Mouse (Mus musculus) neural tube, embryonic 14.5 days (tissue): ENCODE measurements around the gene Cuedc1. TPM values are rescaled to one million over a fixed set of nuclear protein-coding genes. Genes with fewer than 3 reads are reported as not detected.

Experiments
- ATAC-seq: fragments of 200-750 bp; cut with Nextera tagmentation; 2 replicates; pipeline ENCODE4 v1.8.0; 2017; ENCODE audit warnings: low read depth, mild to moderate bottlenecking, moderate TSS enrichment, moderate library complexity
- H3K27ac ChIP-seq: fragments of 300-500 bp; sonication (generic); 2 replicates; pipeline ENCODE4 v1.5.1; 2014; ENCODE audit warnings: low read depth, mild to moderate bottlenecking, control low read depth, low read length, moderate library complexity, mixed read lengths
- H3K27me3 ChIP-seq: fragments of 300-500 bp; sonication (generic); 2 replicates; pipeline ENCODE4 v1.6.1; 2014; ENCODE audit warnings: low read length; ENCODE audit not compliant: control insufficient read depth, insufficient read depth
- H3K36me3 ChIP-seq: fragments of 300-500 bp; sonication (generic); 2 replicates; pipeline ENCODE4 v1.6.1; 2014; ENCODE audit warnings: low read length, mixed read lengths; ENCODE audit not compliant: control insufficient read depth, insufficient read depth
- H3K4me1 ChIP-seq: fragments of 300-500 bp; sonication (generic); 2 replicates; pipeline ENCODE4 v1.6.1; 2014; ENCODE audit warnings: low read length; ENCODE audit not compliant: control insufficient read depth, insufficient read depth
- H3K4me2 ChIP-seq: fragments of 300-500 bp; sonication (generic); 2 replicates; pipeline ENCODE4 v1.6.1; 2014; ENCODE audit warnings: mild to moderate bottlenecking, low read depth, low read length, control low read depth
- H3K4me3 ChIP-seq: fragments of 300-500 bp; sonication (generic); 2 replicates; pipeline ENCODE4 v1.5.1; 2014; ENCODE audit warnings: low read depth, low read length, control low read depth, mixed read lengths
- H3K9ac ChIP-seq: fragments of 300-500 bp; sonication (generic); replicated peaks from 2 replicates; pipeline ENCODE4 v1.6.1; 2014; ENCODE audit warnings: low read depth, mild to moderate bottlenecking, control low read depth, low read length, mixed read lengths
- H3K9me3 ChIP-seq: fragments of 300-500 bp; sonication (generic); 2 replicates; pipeline ENCODE4 v1.6.1; 2016; ENCODE audit warnings: low read length; ENCODE audit not compliant: control insufficient read depth
- WGBS: fragments of 180-500 bp; shearing (Covaris S2); extraction: QIAGEN DNeasy Blood & Tissue Kit; methylation state at CpG from one replicate; pipeline ENCODE4 v1.1.7; 2014; 5-methylcytosine and 5-hydroxymethylcytosine counted together
- polyA plus RNA-seq: library from polyadenylated mRNA; unstranded; fragments of >200 nt; fragmentation: Nextera tagmentation; extraction: Ambion mirVana; gene quantifications from 2 replicates; pipeline ENCODE4 v1.2.1, GENCODE M21; 2014

The Cuedc1 gene
- polyA plus RNA-seq, 1 experiment from 2014 or later, result 38.3 TPM

- Histone ChIP-seq H3K27ac (0 out of 2 replicates have a peak overlapping the region, but pooled peaks have one; percentile 34), H3K4me1 (peaks cover 41% of the 10 kb centered on the region), H3K4me3 (no peak overlapping the region), H3K9ac (no peak overlapping the region), H3K4me2 (no peak overlapping the region), H3K9me3 (no peaks in the 10 kb centered on the region), H3K36me3 (no peaks in the 10 kb centered on the region), H3K27me3 (no peaks in the 10 kb centered on the region)
- ATAC-seq, result no peak
- 53% methylated on average over 2 of the region's 2 CpGs for WGBS
Observed at GRCm38 (mm10) chr11:88156403-88156802, 58.5 kb downstream of the Cuedc1 start.

GRCm38 (mm10) chr11:88158842-88159246 is 61.0 kb downstream of the Cuedc1 start:
- Histone ChIP-seq H3K4me2 (no peak overlapping the region), H3K27ac (0 out of 2 replicates have a peak overlapping the region, but pooled peaks have one; percentile 30), H3K4me1 (peaks cover 40% of the 10 kb centered on the region), H3K9me3 (no peaks in the 10 kb centered on the region), H3K4me3 (no peak overlapping the region), H3K36me3 (no peaks in the 10 kb centered on the region), H3K27me3 (no peaks in the 10 kb centered on the region), H3K9ac (no peak overlapping the region)
- ATAC-seq, result peak; percentile 9; the same call in 1 of the 2 replicates
- 69% methylated on average over 5 of the region's 5 CpGs for WGBS

DNA sequence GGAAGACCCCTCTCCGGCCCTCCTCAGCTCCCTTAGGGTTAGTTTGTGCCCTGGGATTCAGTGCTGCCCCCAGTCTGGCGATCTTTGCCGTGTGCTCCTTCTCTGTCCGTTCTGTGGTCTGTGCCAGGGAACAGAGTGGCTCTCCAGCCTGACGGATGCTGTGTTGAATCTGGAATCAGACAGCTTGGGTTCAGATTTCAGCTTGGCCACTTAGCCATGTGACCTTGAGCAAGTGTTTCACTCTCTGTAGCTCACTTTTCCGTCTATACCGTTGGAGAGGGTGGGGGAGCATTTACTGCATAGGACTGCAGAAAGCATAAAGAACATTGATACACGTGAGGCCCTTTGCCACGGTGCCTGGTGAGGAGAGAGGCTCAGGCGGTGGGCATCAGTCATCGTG is 61.5 kb downstream of the Cuedc1 start:
- H3K4me2 ChIP-seq, result no peak overlapping the region
- H3K9me3 ChIP-seq, result no peaks in the 10 kb centered on the region
- H3K9ac ChIP-seq, result no peak overlapping the region
- no peak overlapping the region for H3K4me3 ChIP-seq
- H3K4me1 ChIP-seq, result peaks cover 38% of the 10 kb centered on the region
- 64% methylated on average over 11 of the region's 11 CpGs for WGBS
- no peaks in the 10 kb centered on the region for H3K27me3 ChIP-seq
- ATAC-seq, result no peak
- 0 out of 2 replicates have a peak overlapping the region, but pooled peaks have one; percentile 30 for H3K27ac ChIP-seq
- no peaks in the 10 kb centered on the region for H3K36me3 ChIP-seq

- H3K9me3 ChIP-seq, result no peaks in the 10 kb centered on the region
- H3K27ac ChIP-seq, result peak overlapping the region; percentile 91
- 0 out of 2 replicates have a peak overlapping the region, but pooled peaks have one; percentile 21 for H3K9ac ChIP-seq
- peaks cover 42% of the 10 kb centered on the region for H3K4me1 ChIP-seq
- no peak for ATAC-seq
- peak overlapping the region; percentile 71; the same call in 1 of the 2 replicates for H3K4me2 ChIP-seq
- no peaks in the 10 kb centered on the region for H3K27me3 ChIP-seq
- H3K4me3 ChIP-seq, result no peak overlapping the region
- no peaks in the 10 kb centered on the region for H3K36me3 ChIP-seq
- 27% methylated on average over 5 of the region's 5 CpGs for WGBS
Observed at GRCm38 (mm10) chr11:88160316-88160715, 62.5 kb downstream of the Cuedc1 start.

GRCm38 (mm10) chr11:88161051-88161581 is 63.3 kb downstream of the Cuedc1 start:
- H3K27me3 ChIP-seq, result no peaks in the 10 kb centered on the region
- WGBS, result 0% methylated on average over 18 of the region's 33 CpGs
- peak; percentile 66 for ATAC-seq
- peak overlapping the region; percentile 36 for H3K4me3 ChIP-seq
- peaks cover 40% of the 10 kb centered on the region for H3K4me1 ChIP-seq
- H3K36me3 ChIP-seq, result no peaks in the 10 kb centered on the region
- H3K4me2 ChIP-seq, result peak overlapping the region; percentile 71
- H3K9me3 ChIP-seq, result no peaks in the 10 kb centered on the region
- H3K27ac ChIP-seq, result peak overlapping the region; percentile 91
- peak overlapping the region; percentile 60 for H3K9ac ChIP-seq

DNA sequence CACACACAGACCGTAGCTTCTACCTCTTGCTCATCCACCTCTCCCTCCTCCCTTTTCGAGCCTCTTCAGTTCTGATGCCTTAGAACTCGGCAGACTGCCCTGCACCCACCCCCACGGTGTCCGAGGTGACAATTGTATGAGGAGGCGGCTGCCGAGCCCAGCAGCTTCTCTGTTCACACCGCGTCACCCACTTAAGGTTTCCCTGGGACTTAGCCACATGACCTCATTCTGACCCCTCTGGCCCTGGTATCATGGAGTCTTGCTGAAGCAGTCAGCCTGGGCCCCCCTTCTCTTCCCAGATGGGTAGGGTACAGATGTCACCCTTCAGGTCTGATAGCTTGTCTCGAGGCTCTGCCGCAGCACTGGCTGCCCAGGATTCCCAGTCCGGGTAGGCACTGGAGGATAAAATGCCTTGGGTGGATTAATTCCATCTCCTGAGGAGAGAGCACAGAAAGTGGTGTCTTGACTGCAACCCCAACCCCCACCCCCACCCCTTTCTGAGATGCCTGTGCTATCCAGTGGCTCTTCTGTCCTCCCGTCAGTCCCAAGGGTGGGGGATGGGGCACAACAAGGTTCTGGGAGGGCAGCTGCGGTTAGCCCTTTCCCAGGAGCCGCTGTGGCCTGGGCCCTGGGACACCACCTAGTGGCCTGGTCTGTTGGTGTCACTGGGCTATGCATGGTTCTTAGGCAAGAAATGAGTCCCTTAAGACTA is 63.9 kb downstream of the Cuedc1 start:
- Histone ChIP-seq H3K9me3 (no peaks in the 10 kb centered on the region), H3K9ac (peak overlapping the region; percentile 50), H3K27ac (peak overlapping the region; percentile 91), H3K4me1 (peaks cover 33% of the 10 kb centered on the region), H3K36me3 (no peaks in the 10 kb centered on the region), H3K4me3 (peak overlapping the region; percentile 36), H3K4me2 (peak overlapping the region; percentile 71), H3K27me3 (no peaks in the 10 kb centered on the region)
- 1% methylated on average over 13 of the region's 15 CpGs for WGBS
- ATAC-seq, result peak; percentile 73

GRCm38 (mm10) chr11:88162740-88163139 is 64.9 kb downstream of the Cuedc1 start:
- H3K27ac ChIP-seq, result no peak overlapping the region
- no peaks in the 10 kb centered on the region for H3K9me3 ChIP-seq
- no peak overlapping the region for H3K9ac ChIP-seq
- ATAC-seq, result no peak
- no peaks in the 10 kb centered on the region for H3K27me3 ChIP-seq
- H3K4me3 ChIP-seq, result no peak overlapping the region
- H3K36me3 ChIP-seq, result no peaks in the 10 kb centered on the region
- 55% methylated on average over 4 of the region's 4 CpGs for WGBS
- H3K4me1 ChIP-seq, result peaks cover 33% of the 10 kb centered on the region
- no peak overlapping the region for H3K4me2 ChIP-seq

DNA sequence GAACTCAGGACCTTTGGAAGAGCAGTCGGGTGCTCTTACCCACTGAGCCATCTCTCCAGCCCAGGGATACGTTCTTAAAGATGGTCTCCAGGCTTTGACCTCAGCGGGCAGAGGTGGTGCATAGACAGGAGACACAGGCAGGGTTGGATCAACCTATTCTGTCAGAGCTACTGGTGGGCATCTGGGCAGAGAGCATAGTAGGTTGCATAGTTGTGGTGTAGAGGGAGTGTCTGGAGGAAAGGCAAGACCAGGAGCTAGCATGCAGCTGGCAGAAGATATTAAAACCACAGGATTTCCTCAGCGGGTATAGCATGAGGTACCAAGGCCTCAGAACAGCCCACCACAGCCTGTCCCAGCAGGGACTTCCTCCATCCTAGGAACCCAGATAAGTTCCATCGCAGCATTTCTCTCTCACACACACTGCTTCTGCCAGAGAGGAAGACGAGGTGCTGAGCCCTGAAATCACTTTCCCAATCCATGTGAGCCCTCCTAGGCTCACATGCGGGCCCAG is 66.4 kb downstream of the Cuedc1 start:
- Histone ChIP-seq H3K36me3 (no peaks in the 10 kb centered on the region), H3K4me2 (no peak overlapping the region), H3K9me3 (no peaks in the 10 kb centered on the region), H3K9ac (no peak overlapping the region), H3K27ac (no peak overlapping the region), H3K27me3 (no peaks in the 10 kb centered on the region), H3K4me3 (no peak overlapping the region), H3K4me1 (peaks cover 35% of the 10 kb centered on the region)
- ATAC-seq, result no peak
- WGBS, result 89% methylated on average over 7 of the region's 7 CpGs

GRCm38 (mm10) chr11:88164801-88165377 is 67.0 kb downstream of the Cuedc1 start:
- WGBS, result 51% methylated on average over 14 of the region's 15 CpGs

More at GRCm38 (mm10) chr11:88164801-88165377, 67.0 kb downstream of the Cuedc1 start:
- H3K9ac ChIP-seq, result no peak overlapping the region
- no peaks in the 10 kb centered on the region for H3K9me3 ChIP-seq
- no peak for ATAC-seq
- H3K4me2 ChIP-seq, result no peak overlapping the region
- no peak overlapping the region for H3K27ac ChIP-seq
- H3K27me3 ChIP-seq, result no peaks in the 10 kb centered on the region
- no peak overlapping the region for H3K4me3 ChIP-seq
- peaks cover 33% of the 10 kb centered on the region for H3K4me1 ChIP-seq
- H3K36me3 ChIP-seq, result no peaks in the 10 kb centered on the region
